Mouse (Mus musculus) spleen, postnatal 4 days (tissue): Measurements from ENCODE around the gene Kcnk7.

Experiments
- DNase-seq, 2 experiments: peaks; one replicate each; pipeline ENCODE4 v3.0.0; 2022; ENCODE audit warnings: low spot score in 2 of 2

The Kcnk7 gene

GRCm38 (mm10) chr19:5749476-5749875 is 45.3 kb downstream of the Kcnk7 start:
- no peak for DNase-seq

- DNase-seq: no peak
Measured at GRCm38 (mm10) chr19:5750951-5751350, 46.8 kb downstream of the Kcnk7 start.

- DNase-seq: peak in 1 of 2 experiments; percentile 50
Measured at GRCm38 (mm10) chr19:5751742-5752141, 47.6 kb downstream of the Kcnk7 start.

- no peak for DNase-seq
Measured at GRCm38 (mm10) chr19:5756321-5756985, 52.3 kb downstream of the Kcnk7 start.
